Comparison of ENCODE assay signal across 14 mouse cellular contexts in the genomic region with DNA sequence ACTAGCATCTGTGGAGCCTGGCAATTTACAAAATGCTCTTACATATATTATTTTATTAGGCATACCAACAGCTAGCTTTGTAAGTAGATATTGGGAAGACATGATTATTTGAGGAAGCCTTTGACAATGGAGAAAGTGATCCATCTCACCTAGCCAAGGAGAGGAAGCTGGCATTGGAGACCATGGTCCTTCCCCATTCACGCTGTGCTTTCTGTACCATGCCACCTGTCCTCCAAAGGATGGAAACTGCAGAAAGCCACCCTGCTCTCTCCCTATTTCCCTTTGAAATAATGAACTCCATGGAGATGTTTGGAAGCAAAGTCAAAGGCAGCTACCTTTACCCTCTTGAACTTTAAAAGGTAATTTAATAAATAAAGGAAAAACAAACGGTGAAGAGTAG.
"Had no signal": no experiment of that assay in that cellular context is flagged by ENCODE, and none has a peak within 500 bp of the region (broad histone marks: within the 10 kb centered on the region; RNA-seq: fewer than 3 reads in every experiment).

No protein-coding gene starts in this region.

- DNase-seq: kidney, adult 8-10 months; kidney, postnatal 25 days; layer of hippocampus, adult 9-11 months; layer of hippocampus, postnatal 36 days; lung, postnatal 14 days; midbrain, embryonic 14.5 days; thymus, adult 18-20 months; thymus, postnatal 36 days had no signal

- H3K27ac ChIP-seq: limb, embryonic 15.5 days; liver, embryonic 12.5 days; lung, embryonic 15.5 days; neural tube, embryonic 15.5 days; stomach, postnatal 0 days had no signal

- H3K4me1 ChIP-seq: limb, embryonic 15.5 days; liver, embryonic 12.5 days; lung, embryonic 15.5 days; neural tube, embryonic 15.5 days had no signal

- ATAC-seq: liver, embryonic 12.5 days had no signal

- H3K4me3 ChIP-seq: limb, embryonic 15.5 days; liver, embryonic 12.5 days; lung, embryonic 15.5 days; myocyte; neural tube, embryonic 15.5 days had no signal

- H3K27me3 ChIP-seq: limb, embryonic 15.5 days; liver, embryonic 12.5 days; lung, embryonic 15.5 days; neural tube, embryonic 15.5 days had no signal
